10 mouse cellular contexts compared by ENCODE assay signal in genomic region chr13:75941518-75942295, GRCm38 (mm10). TPM values are rescaled to one million over a fixed set of nuclear protein-coding genes. Genes with fewer than 3 reads are reported as not detected.
DNase-seq lines count a peak whose midpoint lies in the region; ATAC-seq and TF ChIP-seq lines count a peak whose summit lies in the region.
"Had no signal": no experiment of that assay in that cellular context is flagged by ENCODE, and none has a peak within 500 bp of the region (broad histone marks: within the 10 kb centered on the region; RNA-seq: fewer than 3 reads in every experiment).

No protein-coding gene starts in this region.

- DNase-seq in heart, postnatal 25 days (ENCODE audit: low spot score) = no peak
- DNase-seq in CH12.LX (ENCODE audit: extremely low read depth) = peak; percentile 3
- no peak for DNase-seq in limb, embryonic 14.5 days (ENCODE audit: low spot score)
- DNase-seq in layer of hippocampus, adult 9-10 months (ENCODE audit: low spot score) = no peak
- DNase-seq in right cerebral cortex, postnatal 36 days (ENCODE audit: low spot score in 2 of 2) = no peak
- no peak for DNase-seq in cerebellum, adult 11-12 months
- DNase-seq: B cell, adult 2 months had no signal

- TF ChIP-seq EP300 in CH12.LX (IDR thresholded peaks at IDR 0.05; ENCODE audit: low read length) = no peak

- H3K36me3 ChIP-seq in heart, embryonic 11.5 days (ENCODE audit: control insufficient read depth, insufficient read depth, low read length) = peaks cover 15% of the 10 kb centered on the region; the same call in 1 of the 2 replicates
- H3K36me3 ChIP-seq in CH12.LX (replicated peaks in 1 of 2; ENCODE audit: control insufficient read depth in 1 of 2, insufficient read depth in 1 of 2, low read length in 1 of 2) = no peaks in the 10 kb centered on the region
- peaks cover 18% of the 10 kb centered on the region for H3K36me3 ChIP-seq in forebrain, embryonic 13.5 days (ENCODE audit: poor library complexity, severe bottlenecking)
- peaks cover 20% of the 10 kb centered on the region for H3K36me3 ChIP-seq in limb, embryonic 14.5 days (ENCODE audit: control insufficient read depth, insufficient read depth, low read length)

- dilution Hi-C loops in CH12.LX (cut with MboI; ENCODE audit: extremely low pct_ligation_motif_present, extremely low pct_unique_long_range_greater_than_20kb, low sequenced_read_pairs) = no loop called here

- no peaks in the 10 kb centered on the region for H3K27me3 ChIP-seq in heart, embryonic 11.5 days (ENCODE audit: control insufficient read depth, insufficient read depth, low read length)
- peaks cover 1% of the 10 kb centered on the region for H3K27me3 ChIP-seq in CH12.LX (replicated peaks)
- H3K27me3 ChIP-seq in forebrain, embryonic 13.5 days = no peaks in the 10 kb centered on the region
- no peaks in the 10 kb centered on the region for H3K27me3 ChIP-seq in limb, embryonic 14.5 days (ENCODE audit: control insufficient read depth, insufficient read depth, low read length)

- TF ChIP-seq CTCF in CH12.LX (conservative IDR thresholded peaks at IDR 0.05 in 1 of 2, IDR thresholded peaks at IDR 0.05 in 1 of 2; ENCODE audit: low read depth in 2 of 2, low read length in 2 of 2) = no peak

- peak overlapping the region; percentile 35 for H3K4me2 ChIP-seq in heart, embryonic 11.5 days
- H3K4me2 ChIP-seq in CH12.LX (ENCODE audit: insufficient read depth, low read depth, poor library complexity, severe bottlenecking) = no peak overlapping the region
- H3K4me2 ChIP-seq in forebrain, embryonic 13.5 days = peak overlapping the region; percentile 34
- H3K4me2 ChIP-seq in limb, embryonic 14.5 days (replicated peaks; ENCODE audit: low read depth, low read length, severe bottlenecking) = peak overlapping the region; percentile 42

- no peak overlapping the region for H3K9ac ChIP-seq in heart, embryonic 11.5 days (ENCODE audit: low read depth, low read length)
- no peak overlapping the region for H3K9ac ChIP-seq in CH12.LX (ENCODE audit: insufficient read depth, low read depth)
- no peak overlapping the region for H3K9ac ChIP-seq in forebrain, embryonic 13.5 days
- H3K9ac ChIP-seq in limb, embryonic 14.5 days (ENCODE audit: low read depth, low read length, severe bottlenecking) = no peak overlapping the region

- H3K4me1 ChIP-seq in heart, embryonic 11.5 days (ENCODE audit: control insufficient read depth, insufficient read depth, low read length) = 0 out of 2 replicates have a peak, but pooled peaks cover 2% of the 10 kb centered on the region
- no peaks in the 10 kb centered on the region for H3K4me1 ChIP-seq in CH12.LX (ENCODE audit: control insufficient read depth in 1 of 2, insufficient read depth in 2 of 2)
- peaks cover 19% of the 10 kb centered on the region for H3K4me1 ChIP-seq in forebrain, embryonic 13.5 days
- peaks cover 12% of the 10 kb centered on the region for H3K4me1 ChIP-seq in limb, embryonic 14.5 days (ENCODE audit: control insufficient read depth, insufficient read depth, low read length)

- no peak overlapping the region for H3K27ac ChIP-seq in heart, embryonic 11.5 days (ENCODE audit: low read depth, low read length)
- no peak overlapping the region for H3K27ac ChIP-seq in CH12.LX (ENCODE audit: insufficient read depth, low read depth)
- H3K27ac ChIP-seq in forebrain, embryonic 13.5 days = no peak overlapping the region
- H3K27ac ChIP-seq in limb, embryonic 14.5 days (replicated peaks; ENCODE audit: low read depth, low read length) = no peak overlapping the region

- intact Hi-C loops in heart, postnatal 25 days (cut with DNase I) = no loop called here

- no peaks in the 10 kb centered on the region for H3K79me2 ChIP-seq in CH12.LX (replicated peaks; ENCODE audit: control insufficient read depth, extremely low read depth, insufficient read depth, poor library complexity, severe bottlenecking)

- no peak for TF ChIP-seq POLR2A in CH12.LX (IDR thresholded peaks at IDR 0.05; ENCODE audit: low read depth, low read length)
- no peak for TF ChIP-seq POLR2A in limb, embryonic 14.5 days (IDR thresholded peaks at IDR 0.05; ENCODE audit: borderline replicate concordance, extremely low read depth, insufficient read depth, insufficient read length)

- ATAC-seq in heart, embryonic 11.5 days (replicated peaks; ENCODE audit: insufficient number of reproducible peaks, low FRiP score, low TSS enrichment) = no peak
- peak; percentile 37; the same call in 1 of the 2 replicates for ATAC-seq in forebrain, embryonic 13.5 days
- no peak for ATAC-seq in limb, embryonic 14.5 days (ENCODE audit: low FRiP score, low read depth)

- in situ Hi-C loops in CH12.LX (cut with MboI; ENCODE audit: low pct_ligation_motif_present, low pct_unique_long_range_greater_than_20kb, low sequenced_read_pairs) = no loop called here

- WGBS in heart, embryonic 11.5 days (ENCODE audit: insufficient replicate concordance) = 86% methylated on average over 5 of the region's 5 CpGs
- whole genome bisulfite sequencing in forebrain, embryonic 13.5 days = 67% methylated on average over 5 of the region's 5 CpGs
- WGBS in limb, embryonic 14.5 days = 91% methylated on average over 5 of the region's 5 CpGs

- H3K4me3 ChIP-seq in heart, embryonic 11.5 days (ENCODE audit: low read depth, low read length) = no peak overlapping the region
- no peak overlapping the region for H3K4me3 ChIP-seq in CH12.LX (replicated peaks in 1 of 3; ENCODE audit: low read depth in 2 of 3, low read length in 2 of 3, poor library complexity in 1 of 3)
- H3K4me3 ChIP-seq in forebrain, embryonic 13.5 days = peak overlapping the region; percentile 26
- peak overlapping the region; percentile 19 for H3K4me3 ChIP-seq in limb, embryonic 14.5 days (replicated peaks; ENCODE audit: low read length)

- no peaks in the 10 kb centered on the region for H3K9me3 ChIP-seq in heart, embryonic 11.5 days (replicated peaks; ENCODE audit: control insufficient read depth, low read length)
- peaks cover 4% of the 10 kb centered on the region for H3K9me3 ChIP-seq in CH12.LX (replicated peaks; ENCODE audit: low read length)
- H3K9me3 ChIP-seq in forebrain, embryonic 13.5 days (replicated peaks) = no peaks in the 10 kb centered on the region
- H3K9me3 ChIP-seq in limb, embryonic 14.5 days (ENCODE audit: control insufficient read depth, low read length) = no peaks in the 10 kb centered on the region
- H3K9me3 ChIP-seq: megakaryocyte, embryonic 14.5 days had no signal

- no peak for TF ChIP-seq RAD21 in CH12.LX (IDR thresholded peaks at IDR 0.05; ENCODE audit: low read depth, low read length)

TF ChIP-seq in CH12.LX, 34 proteins besides CTCF, POLR2A, EP300 and RAD21:
- TF ChIP-seq MEF2A (IDR thresholded peaks at IDR 0.05; ENCODE audit: borderline replicate concordance, low read depth, low read length) = no peak
- TF ChIP-seq SMC3 (IDR thresholded peaks at IDR 0.05; ENCODE audit: low read depth, low read length) = no peak
- TF ChIP-seq JUND (conservative IDR thresholded peaks at IDR 0.05; ENCODE audit: low read depth, low read length) = no peak
- TF ChIP-seq USF2 (conservative IDR thresholded peaks at IDR 0.05; ENCODE audit: low read depth, low read length) = no peak
- no peak for TF ChIP-seq RCOR1 (conservative IDR thresholded peaks at IDR 0.05; ENCODE audit: low read depth, low read length)
- TF ChIP-seq ETS1 (conservative IDR thresholded peaks at IDR 0.05; ENCODE audit: low read depth, low read length) = no peak
- TF ChIP-seq CHD1 (IDR thresholded peaks at IDR 0.05; ENCODE audit: low read depth, low read length) = no peak
- no peak for TF ChIP-seq USF1 (IDR thresholded peaks at IDR 0.05; ENCODE audit: low read depth, low read length)
- no peak for TF ChIP-seq SIN3A (IDR thresholded peaks at IDR 0.05; ENCODE audit: low read length)
- TF ChIP-seq MYC (IDR thresholded peaks at IDR 0.05; ENCODE audit: low read depth, low read length) = no peak
- no peak for TF ChIP-seq TBP (conservative IDR thresholded peaks at IDR 0.05; ENCODE audit: low read depth, low read length)
- TF ChIP-seq KAT2A (IDR thresholded peaks at IDR 0.05; ENCODE audit: insufficient replicate concordance, low read length) = no peak
- TF ChIP-seq CHD2 (IDR thresholded peaks at IDR 0.05; ENCODE audit: low read length) = no peak
- TF ChIP-seq MXI1 (IDR thresholded peaks at IDR 0.05; ENCODE audit: low read depth, low read length) = no peak
- no peak for TF ChIP-seq UBTF (IDR thresholded peaks at IDR 0.05; ENCODE audit: low read depth, low read length)

RNA-seq across cellular contexts. Expression of gene Rhobtb3, which starts 2.0 kb away (rescaled TPM):
- 27.4 and 29.3 TPM in 2 replicates for polyA plus RNA-seq in heart, embryonic 11.5 days (2014; fragmentation: Nextera tagmentation; extraction: Ambion mirVana)
- 10 to 100 TPM; 14.5 to 16.3 TPM for total RNA-seq in heart, postnatal 25 days (2021)
- total RNA-seq in CH12.LX (2012; rRNA removed) = 3.6 and 3.9 TPM in 2 replicates
- total RNA-seq in CH12.LX (2014; rRNA removed) = 3.4 and 4.2 TPM in 2 replicates
- 1.6 and 2.0 TPM in 2 replicates for polyA plus RNA-seq in CH12.LX (2012; ENCODE audit: insufficient read length, low read depth)
- polyA plus RNA-seq in forebrain, embryonic 13.5 days (2015; fragmentation: Nextera tagmentation; extraction: Ambion mirVana) = 38.3 and 38.7 TPM in 2 replicates
- 30.7 and 31.7 TPM in 2 replicates for polyA plus RNA-seq in limb, embryonic 14.5 days (2012; rRNA removed)
- 53.3 and 56.7 TPM in 2 replicates for polyA plus RNA-seq in limb, embryonic 14.5 days (2014; fragmentation: Nextera tagmentation; extraction: Ambion mirVana)

RNA-seq across cellular contexts. Expression of gene Spata9, which starts 25.2 kb away (rescaled TPM):
- polyA plus RNA-seq in heart, embryonic 11.5 days (2014; fragmentation: Nextera tagmentation; extraction: Ambion mirVana) = 0.20 and 0.28 TPM in 2 replicates
- not detected for total RNA-seq in heart, postnatal 25 days (2021)
- total RNA-seq in CH12.LX (2012; rRNA removed) = not detected in 2 replicates
- total RNA-seq in CH12.LX (2014; rRNA removed) = not detected in 2 replicates
- 0.36 and 0.48 TPM in 2 replicates for polyA plus RNA-seq in CH12.LX (2012; ENCODE audit: insufficient read length, low read depth)
- 1.2 and 1.8 TPM in 2 replicates for polyA plus RNA-seq in forebrain, embryonic 13.5 days (2015; fragmentation: Nextera tagmentation; extraction: Ambion mirVana)
- polyA plus RNA-seq in limb, embryonic 14.5 days (2012; rRNA removed) = 0.24 TPM in 1 of 2 replicates, not detected in the other
- 0.28 and 0.50 TPM in 2 replicates for polyA plus RNA-seq in limb, embryonic 14.5 days (2014; fragmentation: Nextera tagmentation; extraction: Ambion mirVana)

Comparison
In these comparisons a context has a peak if more than half of its experiments do, and no peak if none do; other contexts are left out.
1. H3K4me3 ChIP-seq: peak in forebrain, embryonic 13.5 days (single experiment) and limb, embryonic 14.5 days (single experiment); none in heart, embryonic 11.5 days (single experiment) and CH12.LX (0 of 3).